Mouse (Mus musculus) testis, adult 2 months (tissue): ENCODE data around the gene Cds2. TPM values are rescaled to one million over a fixed set of nuclear protein-coding genes. Genes with fewer than 3 reads are reported as not detected.

Source experiments
- H3K27ac ChIP-seq: fragments of 200-500 bp; 2 replicates; pipeline ENCODE4 v1.5.1; 2012; ENCODE audit warnings: low read depth, low read length; ENCODE audit not compliant: control insufficient read depth, insufficient read depth
- H3K27me3 ChIP-seq: fragments of 200-500 bp; 2 replicates; pipeline ENCODE4 v1.6.1; 2012; ENCODE audit warnings: mild to moderate bottlenecking, low read length, moderate library complexity; ENCODE audit not compliant: control insufficient read depth, insufficient read depth
- H3K36me3 ChIP-seq: fragments of 200-500 bp; 2 replicates; pipeline ENCODE4 v1.6.1; 2012; ENCODE audit warnings: mild to moderate bottlenecking, low read length; ENCODE audit not compliant: control insufficient read depth, insufficient read depth
- H3K4me1 ChIP-seq: fragments of 200-500 bp; 2 replicates; pipeline ENCODE4 v1.6.1; 2012; ENCODE audit warnings: low read length; ENCODE audit not compliant: control insufficient read depth, insufficient read depth
- H3K4me3 ChIP-seq: fragments of 200-500 bp; 2 replicates; pipeline ENCODE4 v1.5.1; 2012; ENCODE audit warnings: low read depth, mild to moderate bottlenecking, low read length, moderate library complexity, mixed read lengths; ENCODE audit not compliant: control insufficient read depth
- CTCF ChIP-seq: fragments of 200-500 bp; IDR thresholded peaks from 2 replicates; pipeline ENCODE4 v1.5.1; 2012; ENCODE audit warnings: low read depth, mild to moderate bottlenecking, inconsistent platforms, low read length, moderate library complexity; ENCODE audit not compliant: control insufficient read depth, insufficient read depth, insufficient replicate concordance
- POLR2A ChIP-seq: fragments of 200-500 bp; IDR thresholded peaks from 2 replicates; pipeline ENCODE4 v1.6.1; 2012; ENCODE audit warnings: low read depth, mild to moderate bottlenecking, inconsistent platforms, low read length, moderate library complexity; ENCODE audit not compliant: control insufficient read depth
- polyA plus RNA-seq: library from polyadenylated mRNA; depleted of rRNA; stranded (reverse); fragments of >200 nt; gene quantifications from 2 replicates; pipeline ENCODE4 v1.2.3, GENCODE M21; 2012; rRNA removed

Gene Cds2
- polyA plus RNA-seq, 1 experiment, result 13.1 TPM

DNA sequence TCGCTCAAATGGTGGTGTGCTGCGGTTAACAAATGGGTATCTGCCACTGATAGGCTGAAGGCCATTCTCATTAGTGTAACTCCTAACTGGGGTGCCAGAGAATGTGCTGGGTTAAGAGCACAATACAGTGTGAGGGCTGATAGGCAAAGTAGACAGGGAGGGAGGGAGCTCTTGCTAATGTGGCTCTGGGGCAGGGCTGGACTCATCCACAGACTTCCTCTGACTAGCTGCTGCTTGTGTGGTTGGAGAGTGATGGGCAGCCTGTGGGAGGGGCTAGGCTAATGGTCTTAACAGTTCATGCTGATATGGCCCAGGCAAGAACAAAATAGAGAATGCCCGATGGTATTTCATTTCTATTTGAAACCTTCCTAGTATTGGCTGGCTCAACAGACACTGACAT lies 78.3 kb downstream of the Cds2 start:
- Histone ChIP-seq H3K4me3 (no peak overlapping the region), H3K36me3 (no peaks in the 10 kb centered on the region), H3K27ac (0 out of 2 replicates have a peak overlapping the region, but pooled peaks have one; percentile 21), H3K27me3 (no peaks in the 10 kb centered on the region), H3K4me1 (no peaks in the 10 kb centered on the region)
- TF ChIP-seq CTCF (no peak), POLR2A (no peak)

DNA sequence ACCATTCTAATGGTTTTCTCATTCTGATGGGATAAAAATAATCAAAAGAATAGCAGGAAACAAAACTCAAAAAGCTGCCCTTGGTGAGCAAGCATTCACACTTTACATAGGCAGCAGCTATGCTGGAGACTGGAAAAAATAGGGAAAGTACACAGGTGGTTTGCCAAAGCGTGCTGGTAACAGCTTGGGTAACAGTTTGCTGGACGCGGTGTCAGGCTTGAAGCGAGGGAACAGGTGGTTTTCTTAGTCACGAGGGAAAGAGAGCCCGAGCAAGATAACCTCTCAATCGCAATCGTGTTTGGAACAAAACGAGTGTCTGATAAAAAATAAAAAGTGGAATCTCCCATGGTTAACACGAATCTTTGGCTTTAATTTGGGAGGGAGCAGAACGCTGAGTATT lies 80.9 kb downstream of the Cds2 start:
- no peak for TF ChIP-seq CTCF
- no peak for TF ChIP-seq POLR2A
- Histone ChIP-seq H3K4me1 (no peaks in the 10 kb centered on the region), H3K4me3 (no peak overlapping the region), H3K36me3 (no peaks in the 10 kb centered on the region), H3K27ac (no peak overlapping the region), H3K27me3 (no peaks in the 10 kb centered on the region)

Other genes starting within 250 kb of the Cds2 start
- 5.8 and 9.1 TPM in 2 replicates for gene Rassf2, start 232.9 kb upstream of the Cds2 start, polyA plus RNA-seq
- gene Slc23a2, start 118.0 kb upstream of the Cds2 start, polyA plus RNA-seq, result 3.2 and 3.6 TPM in 2 replicates
- gene Tmem230, start 15.3 kb upstream of the Cds2 start, polyA plus RNA-seq, result 120 and 139 TPM in 2 replicates
- 75.1 and 84.2 TPM in 2 replicates for gene Pcna, start 9.8 kb upstream of the Cds2 start, polyA plus RNA-seq
- 0.02 and 0.04 TPM in 2 replicates for gene Prokr2, start 122.3 kb downstream of the Cds2 start, polyA plus RNA-seq